Mouse (Mus musculus): ENCODE results near the gene Rbfox1. TPM values are rescaled to one million over a fixed set of nuclear protein-coding genes. Genes with fewer than 3 reads are reported as not detected.

The Rbfox1 gene
- total RNA-seq, 2 experiments from 2014 or later = 186 to 195 TPM

- intact Hi-C loops (cut with DNase I) = no loop called here
- no peak for DNase-seq
Observed at GRCm38 (mm10) chr16:7404766-7405492, 1519.8 kb downstream of the Rbfox1 start.

GRCm38 (mm10) chr16:7407862-7408640 lies 1522.9 kb downstream of the Rbfox1 start:
- intact Hi-C loops (cut with DNase I) = no loop called here
- DNase-seq = no peak

GRCm38 (mm10) chr16:7419655-7420281 lies 1534.6 kb downstream of the Rbfox1 start:
- no peak for DNase-seq
- intact Hi-C loops (cut with DNase I) = no loop called here

GRCm38 (mm10) chr16:7425386-7426089 lies 1540.4 kb downstream of the Rbfox1 start:
- no peak for DNase-seq
- intact Hi-C loops (cut with DNase I) = no loop called here

- intact Hi-C loops (cut with DNase I) = no loop called here
- no peak for DNase-seq
Observed at GRCm38 (mm10) chr16:7433296-7433695, 1548.1 kb downstream of the Rbfox1 start.

- no peak for DNase-seq
- intact Hi-C loops (cut with DNase I) = no loop called here
Observed at GRCm38 (mm10) chr16:7446791-7447290, 1561.7 kb downstream of the Rbfox1 start.

GRCm38 (mm10) chr16:7447718-7448649 lies 1562.8 kb downstream of the Rbfox1 start:
- intact Hi-C loops (cut with DNase I) = no loop called here
- DNase-seq = no peak

GRCm38 (mm10) chr16:7451193-7451592 lies 1566.0 kb downstream of the Rbfox1 start:
- intact Hi-C loops (cut with DNase I) = no loop called here
- no peak for DNase-seq

- intact Hi-C loops (cut with DNase I) = no loop called here
- DNase-seq = no peak
Observed at GRCm38 (mm10) chr16:7457571-7457970, 1572.4 kb downstream of the Rbfox1 start.

All from gastrocnemius, postnatal 36 days (tissue).